Mouse (Mus musculus) heart, adult 2 months (tissue): ENCODE results near the gene Cenpv. TPM values are rescaled to one million over a fixed set of nuclear protein-coding genes. Genes with fewer than 3 reads are reported as not detected.

Experiments used
- DNase-seq, 2 experiments: peaks; one replicate each; pipeline ENCODE4 v3.0.0; 2021
- H3K27ac ChIP-seq: fragments of 200-600 bp; 2 replicates; pipeline ENCODE4 v1.8.1; 2022
- H3K27me3 ChIP-seq: fragments of 200-500 bp; 2 replicates; pipeline ENCODE4 v1.6.1; 2012; ENCODE audit warnings: mild to moderate bottlenecking, low read length, inconsistent platforms, mixed read lengths; ENCODE audit not compliant: control insufficient read depth, insufficient read depth
- H3K36me3 ChIP-seq: fragments of 200-500 bp; 2 replicates; pipeline ENCODE4 v1.6.1; 2012; ENCODE audit warnings: low read length, inconsistent platforms; ENCODE audit not compliant: control insufficient read depth, insufficient read depth
- H3K4me1 ChIP-seq: fragments of 200-500 bp; 2 replicates; pipeline ENCODE4 v1.6.1; 2011; ENCODE audit warnings: low read length; ENCODE audit not compliant: control insufficient read depth, insufficient read depth
- H3K4me3 ChIP-seq: fragments of 200-600 bp; 2 replicates; pipeline ENCODE4 v1.8.1; 2022
- H3K79me2 ChIP-seq: fragments of 200-500 bp; replicated peaks from 2 replicates; pipeline ENCODE4 v1.6.1; 2012; ENCODE audit warnings: mild to moderate bottlenecking, inconsistent platforms, low read length, moderate library complexity, mixed read lengths; ENCODE audit not compliant: control insufficient read depth, insufficient read depth
- H3K9ac ChIP-seq: fragments of 200-500 bp; 2 replicates; pipeline ENCODE4 v1.6.1; 2012; ENCODE audit warnings: low read depth, mild to moderate bottlenecking, control low read depth, inconsistent platforms, low read length, mixed read lengths
- CTCF ChIP-seq: fragments of 200-600 bp; IDR thresholded peaks from 2 replicates; pipeline ENCODE4 v1.8.1; 2022; ENCODE audit warnings: antibody characterized with exemption, mild to moderate bottlenecking, moderate library complexity
- EP300 ChIP-seq: fragments of 200-500 bp; IDR thresholded peaks from 2 replicates; pipeline ENCODE4 v1.6.1; 2011; ENCODE audit warnings: low read depth, low read length, control low read depth; ENCODE audit not compliant: insufficient read depth
- POLR2A ChIP-seq: fragments of 200-500 bp; IDR thresholded peaks from 2 replicates; pipeline ENCODE4 v1.6.1; 2011; ENCODE audit warnings: mild to moderate bottlenecking, low read depth, low read length, control low read depth; ENCODE audit not compliant: insufficient read depth
- WGBS: fragments of 180-500 bp; shearing (Covaris S2); methylation state at CpG from one replicate; pipeline ENCODE4 v1.1.7; 2018; 5-methylcytosine and 5-hydroxymethylcytosine counted together
- intact Hi-C: fragments of 180-260 bp; cut with DNase I; formaldehyde crosslinking; loops from one replicate; pipeline ENCODE4 v1.15.1; 2025
- polyA plus RNA-seq: library from polyadenylated mRNA; depleted of rRNA; stranded (reverse); fragments of >200 nt; gene quantifications from 2 replicates; pipeline ENCODE4 v1.2.3, GENCODE M21; 2012
- total RNA-seq, 2 experiments: library from RNA; stranded (reverse); gene quantifications; 2 replicates each; pipeline ENCODE4 v1.2.3; 2021

Gene Cenpv
- total and polyA plus RNA-seq, 3 experiments, result 25.0 to 30.8 (median 25.8) TPM

DNA sequence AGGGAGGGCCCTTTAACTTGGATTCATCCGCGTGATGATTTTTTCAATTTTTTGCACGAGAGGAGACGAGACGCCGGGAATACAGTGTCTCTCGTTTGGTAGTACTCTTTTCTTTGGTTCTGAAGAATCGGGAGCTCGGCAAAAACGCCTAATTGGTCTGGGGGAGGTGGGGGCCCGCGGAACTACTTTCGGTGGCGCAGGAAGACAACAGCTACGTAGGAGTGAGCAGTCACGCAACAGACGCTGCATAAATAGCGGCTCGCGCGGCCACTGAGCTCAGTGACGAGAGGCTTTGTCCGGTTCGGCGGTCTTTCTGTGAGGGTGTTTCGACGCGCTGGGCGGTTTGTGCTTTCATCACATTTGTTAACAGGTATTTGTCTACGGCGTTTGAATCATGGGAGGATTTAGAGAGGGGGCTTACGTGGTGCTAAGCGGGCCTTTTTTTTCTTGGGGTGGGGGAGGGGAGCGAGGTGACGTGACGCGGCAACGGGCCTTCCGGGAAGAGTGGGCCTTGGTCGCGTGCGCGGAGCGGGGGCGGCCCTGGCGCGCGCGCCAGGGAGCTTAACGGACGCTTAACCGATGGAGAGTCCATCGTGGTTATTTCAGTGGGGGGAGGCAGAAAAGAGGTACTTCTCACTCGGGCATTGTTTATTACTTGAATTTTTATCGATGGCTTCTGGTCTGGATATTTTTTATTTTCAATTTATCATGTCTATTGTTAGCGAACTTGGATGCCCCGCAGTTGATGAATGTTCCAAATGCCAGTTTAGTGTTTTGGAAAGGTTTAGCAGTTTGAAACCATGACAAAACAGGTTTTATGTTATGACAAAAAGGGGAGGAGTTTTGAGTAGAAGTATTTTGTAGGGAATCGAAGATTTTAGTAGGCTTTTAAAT lies 12.4 kb upstream of the Cenpv start:
- peak; percentile 93 for DNase-seq
- H3K4me3 ChIP-seq, result peak overlapping the region; percentile 82
- intact Hi-C loops, result loop anchor here (2.0 to 5.0 kb wide), 3 partner anchors 51 to 96 kb away; partner anchors contain the start of genes Lrrc75a and Mmgt2
- peak overlapping the region; percentile 61 for H3K9ac ChIP-seq
- TF ChIP-seq CTCF (no peak), EP300 (peak; percentile 97), POLR2A (peak; percentile 100)
- peaks cover 26% of the 10 kb centered on the region for H3K36me3 ChIP-seq
- under 1% methylated on average over 58 of the region's 58 CpGs for WGBS
- H3K79me2 ChIP-seq, result no peaks in the 10 kb centered on the region
- peak overlapping the region; percentile 100 for H3K27ac ChIP-seq
- H3K4me1 ChIP-seq, result peaks cover 5% of the 10 kb centered on the region
- H3K27me3 ChIP-seq, result no peaks in the 10 kb centered on the region

- 0 out of 2 replicates have a peak, but pooled peaks have one; percentile 36 for TF ChIP-seq EP300
- TF ChIP-seq POLR2A, result peak; percentile 93
- TF ChIP-seq CTCF, result no peak
- Histone ChIP-seq H3K36me3 (peaks cover 26% of the 10 kb centered on the region), H3K79me2 (no peaks in the 10 kb centered on the region), H3K27me3 (no peaks in the 10 kb centered on the region), H3K4me3 (peak within 1 kb of the TSS; percentile 82), H3K4me1 (peaks cover 5% of the 10 kb centered on the region), H3K27ac (peak within 1 kb of the TSS; percentile 100), H3K9ac (peak within 1 kb of the TSS; percentile 91)
- peak; percentile 97 to 99 for DNase-seq
- WGBS, result under 1% methylated on average over 40 of the region's 40 CpGs
- intact Hi-C loops, result loop anchor here (2.0 to 5.0 kb wide), 3 partner anchors 52 to 97 kb away; partner anchors contain the start of genes Lrrc75a and Mmgt2
These were observed 11.7 kb upstream of the Cenpv start, which contains the start of gene Ubb for GRCm38 (mm10) chr11:62550727-62551225. Gene Ubb (plus strand): TSS chr11:62551171.

GRCm38 (mm10) chr11:62550227-62550685 lies 11.2 kb upstream of the Cenpv start:
- under 1% methylated on average over 11 of the region's 11 CpGs for WGBS
- TF ChIP-seq POLR2A, result peak; percentile 37; the same call in 1 of the 2 replicates
- TF ChIP-seq CTCF, result no peak
- peak; percentile 45; the same call in 1 of the 2 replicates for TF ChIP-seq EP300
- no peaks in the 10 kb centered on the region for H3K79me2 ChIP-seq
- peak overlapping the region; percentile 91 for H3K9ac ChIP-seq
- peak; percentile 73 for DNase-seq
- peak overlapping the region; percentile 82 for H3K4me3 ChIP-seq
- peaks cover 23% of the 10 kb centered on the region for H3K36me3 ChIP-seq
- intact Hi-C loops, result loop anchor here (2.0 to 5.0 kb wide), 3 partner anchors 53 to 97 kb away; partner anchors contain the start of genes Lrrc75a and Mmgt2
- H3K4me1 ChIP-seq, result peaks cover 3% of the 10 kb centered on the region
- no peaks in the 10 kb centered on the region for H3K27me3 ChIP-seq
- H3K27ac ChIP-seq, result peak overlapping the region; percentile 100

GRCm38 (mm10) chr11:62549782-62550181 lies 10.7 kb upstream of the Cenpv start:
- 1% methylated on average over 5 of the region's 5 CpGs for WGBS
- Histone ChIP-seq H3K27ac (peak overlapping the region; percentile 100), H3K4me3 (peak overlapping the region; percentile 82), H3K4me1 (peaks cover 3% of the 10 kb centered on the region), H3K79me2 (no peaks in the 10 kb centered on the region), H3K36me3 (peaks cover 18% of the 10 kb centered on the region), H3K9ac (peak overlapping the region; percentile 31), H3K27me3 (no peaks in the 10 kb centered on the region)
- DNase-seq, result peak; percentile 75 to 81
- TF ChIP-seq POLR2A, result 0 out of 2 replicates have a peak, but pooled peaks have one; percentile 10
- no peak for TF ChIP-seq CTCF
- no peak for TF ChIP-seq EP300
- intact Hi-C loops, result loop anchor here (2.0 to 5.0 kb wide), 3 partner anchors 53 to 98 kb away; partner anchors contain the start of genes Lrrc75a and Mmgt2

GRCm38 (mm10) chr11:62543991-62544390 lies 4.9 kb upstream of the Cenpv start:
- WGBS, result 86% methylated on average over 3 of the region's 3 CpGs

More at GRCm38 (mm10) chr11:62543991-62544390, 4.9 kb upstream of the Cenpv start:
- intact Hi-C loops, result no loop called here
- Histone ChIP-seq H3K4me1 (peaks cover 1% of the 10 kb centered on the region), H3K9ac (no peak overlapping the region), H3K27ac (no peak overlapping the region), H3K79me2 (no peaks in the 10 kb centered on the region), H3K4me3 (no peak overlapping the region), H3K36me3 (no peaks in the 10 kb centered on the region), H3K27me3 (no peaks in the 10 kb centered on the region)
- TF ChIP-seq POLR2A (no peak), CTCF (no peak), EP300 (no peak)
- no peak for DNase-seq
